Mouse (Mus musculus) forebrain, embryonic 11.5 days (tissue): Measurements from ENCODE around the gene Zbtb22. TPM values are rescaled to one million over a fixed set of nuclear protein-coding genes. Genes with fewer than 3 reads are reported as not detected.
A peak's percentile ranks its signal among the peaks of the same experiment; 100 is the strongest.

Experiments used
- ATAC-seq: fragments of 200-750 bp; cut with Nextera tagmentation; replicated peaks from 2 replicates; pipeline ENCODE4 v1.8.0; 2017; ENCODE audit warnings: moderate TSS enrichment; ENCODE audit not compliant: low FRiP score
- DNase-seq: peaks from one replicate; pipeline ENCODE4 v3.0.0-alpha.2; 2017; ENCODE audit warnings: low spot score
- H3K27ac ChIP-seq: fragments of 300-500 bp; sonication (generic); 2 replicates; pipeline ENCODE4 v1.5.1; 2014; ENCODE audit warnings: low read depth, low read length
- H3K27me3 ChIP-seq: fragments of 300-500 bp; sonication (generic); 2 replicates; pipeline ENCODE4 v1.6.1; 2014; ENCODE audit warnings: mild to moderate bottlenecking, low read length, mixed read lengths; ENCODE audit not compliant: control insufficient read depth, insufficient read depth
- H3K36me3 ChIP-seq: fragments of 300-500 bp; sonication (generic); 2 replicates; pipeline ENCODE4 v1.6.1; 2014; ENCODE audit warnings: mild to moderate bottlenecking, low read length, moderate library complexity, mixed read lengths; ENCODE audit not compliant: control insufficient read depth, insufficient read depth
- H3K4me1 ChIP-seq: fragments of 300-500 bp; sonication (generic); replicated peaks from 2 replicates; pipeline ENCODE4 v1.6.1; 2014; ENCODE audit warnings: low read length, mixed read lengths; ENCODE audit not compliant: control insufficient read depth, insufficient read depth
- H3K4me2 ChIP-seq: fragments of 300-500 bp; sonication (generic); 2 replicates; pipeline ENCODE4 v1.6.1; 2014; ENCODE audit warnings: low read depth, mild to moderate bottlenecking, low read length, moderate library complexity, mixed read lengths; ENCODE audit not compliant: severe bottlenecking
- H3K4me3 ChIP-seq: fragments of 300-500 bp; sonication (generic); 2 replicates; pipeline ENCODE4 v1.5.1; 2014; ENCODE audit warnings: low read depth, low read length
- H3K9ac ChIP-seq: fragments of 300-500 bp; sonication (generic); 2 replicates; pipeline ENCODE4 v1.6.1; 2014; ENCODE audit warnings: low read length
- H3K9me3 ChIP-seq: fragments of 300-500 bp; sonication (generic); 2 replicates; pipeline ENCODE4 v1.6.1; 2016; ENCODE audit warnings: low read length, mixed read lengths; ENCODE audit not compliant: control insufficient read depth
- WGBS: fragments of 180-500 bp; shearing (Covaris S2); extraction: QIAGEN DNeasy Blood & Tissue Kit; methylation state at CpG from one replicate; pipeline ENCODE4 v1.1.7; 2014; 5-methylcytosine and 5-hydroxymethylcytosine counted together
- polyA plus RNA-seq: library from polyadenylated mRNA; unstranded; fragments of >200 nt; fragmentation: Nextera tagmentation; extraction: Ambion mirVana; gene quantifications from 2 replicates; pipeline ENCODE4 v1.2.1, GENCODE M21; 2014

The Zbtb22 gene
- polyA plus RNA-seq, 1 experiment from 2014 or later, result 14.9 TPM

GRCm38 (mm10) chr17:33940981-33941380 lies 25.3 kb downstream of the Zbtb22 start:
- Histone ChIP-seq H3K4me1 (peaks cover 8% of the 10 kb centered on the region), H3K27ac (no peak overlapping the region), H3K4me3 (peak overlapping the region; percentile 85), H3K36me3 (peaks cover 6% of the 10 kb centered on the region; the same call in 1 of the 2 replicates), H3K9ac (peak overlapping the region; percentile 73), H3K27me3 (no peaks in the 10 kb centered on the region), H3K9me3 (no peaks in the 10 kb centered on the region), H3K4me2 (peak overlapping the region; percentile 92)
- no peak; the same call in 1 of the 2 replicates for ATAC-seq
- no peak for DNase-seq
- 3% methylated on average over 26 of the region's 26 CpGs for WGBS

GRCm38 (mm10) chr17:33941381-33941780 lies 25.7 kb downstream of the Zbtb22 start:
- no peaks in the 10 kb centered on the region for H3K27me3 ChIP-seq
- H3K27ac ChIP-seq, result no peak overlapping the region
- peak overlapping the region; percentile 73 for H3K9ac ChIP-seq
- H3K36me3 ChIP-seq, result peaks cover 6% of the 10 kb centered on the region; the same call in 1 of the 2 replicates
- 67% methylated on average over 19 of the region's 19 CpGs for WGBS
- H3K4me1 ChIP-seq, result peaks cover 8% of the 10 kb centered on the region
- DNase-seq (no peak), ATAC-seq (no peak)
- H3K4me2 ChIP-seq, result peak overlapping the region; percentile 92
- peak overlapping the region; percentile 85 for H3K4me3 ChIP-seq
- H3K9me3 ChIP-seq, result no peaks in the 10 kb centered on the region

GRCm38 (mm10) chr17:33943454-33943853 lies 27.8 kb downstream of the Zbtb22 start:
- WGBS, result 92% methylated on average over 15 of the region's 15 CpGs
- Histone ChIP-seq H3K27me3 (no peaks in the 10 kb centered on the region), H3K4me2 (no peak overlapping the region), H3K4me3 (no peak overlapping the region), H3K9ac (no peak overlapping the region), H3K9me3 (no peaks in the 10 kb centered on the region), H3K36me3 (peaks cover 6% of the 10 kb centered on the region; the same call in 1 of the 2 replicates), H3K4me1 (peaks cover 8% of the 10 kb centered on the region), H3K27ac (no peak overlapping the region)
- ATAC-seq, result no peak
- DNase-seq, result no peak

DNA sequence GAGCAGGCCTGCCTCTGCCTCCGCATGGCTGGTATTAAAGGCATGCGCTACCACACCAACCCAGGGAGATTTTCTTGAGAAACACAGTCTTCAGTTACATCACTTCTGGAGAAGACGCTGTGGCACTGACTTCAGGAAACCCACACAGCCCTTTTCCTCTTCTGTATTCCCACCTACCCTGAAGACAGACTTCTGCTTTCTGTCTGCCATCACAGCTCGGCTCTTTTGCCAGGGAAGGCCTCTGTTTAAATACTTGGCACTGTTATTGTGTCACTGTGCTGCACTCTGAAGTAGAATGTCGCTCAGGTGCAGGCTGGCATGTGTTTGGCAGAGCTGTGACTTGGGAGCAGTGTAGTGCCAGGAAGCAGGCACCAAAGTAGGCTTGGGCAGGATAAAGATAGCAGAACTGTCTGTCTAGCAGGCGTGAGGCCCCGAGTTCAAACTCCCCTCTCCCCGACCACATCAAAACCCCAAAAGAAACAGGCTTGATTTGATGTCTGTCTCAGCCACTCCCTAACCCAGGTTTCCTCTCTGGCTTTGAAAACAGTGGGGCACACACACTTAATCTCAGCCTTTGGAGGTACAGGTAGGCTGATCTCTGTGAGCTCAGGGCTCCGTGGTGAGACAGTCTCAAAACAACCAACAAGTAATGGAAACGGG lies 31.9 kb downstream of the Zbtb22 start:
- no peak for ATAC-seq
- DNase-seq, result no peak
- Histone ChIP-seq H3K9ac (no peak overlapping the region), H3K36me3 (peaks cover 9% of the 10 kb centered on the region; the same call in 1 of the 2 replicates), H3K4me3 (no peak overlapping the region), H3K4me1 (peaks cover 15% of the 10 kb centered on the region), H3K27ac (no peak overlapping the region), H3K27me3 (no peaks in the 10 kb centered on the region), H3K9me3 (no peaks in the 10 kb centered on the region), H3K4me2 (no peak overlapping the region)
- WGBS, result 92% methylated on average over 10 of the region's 10 CpGs

DNA sequence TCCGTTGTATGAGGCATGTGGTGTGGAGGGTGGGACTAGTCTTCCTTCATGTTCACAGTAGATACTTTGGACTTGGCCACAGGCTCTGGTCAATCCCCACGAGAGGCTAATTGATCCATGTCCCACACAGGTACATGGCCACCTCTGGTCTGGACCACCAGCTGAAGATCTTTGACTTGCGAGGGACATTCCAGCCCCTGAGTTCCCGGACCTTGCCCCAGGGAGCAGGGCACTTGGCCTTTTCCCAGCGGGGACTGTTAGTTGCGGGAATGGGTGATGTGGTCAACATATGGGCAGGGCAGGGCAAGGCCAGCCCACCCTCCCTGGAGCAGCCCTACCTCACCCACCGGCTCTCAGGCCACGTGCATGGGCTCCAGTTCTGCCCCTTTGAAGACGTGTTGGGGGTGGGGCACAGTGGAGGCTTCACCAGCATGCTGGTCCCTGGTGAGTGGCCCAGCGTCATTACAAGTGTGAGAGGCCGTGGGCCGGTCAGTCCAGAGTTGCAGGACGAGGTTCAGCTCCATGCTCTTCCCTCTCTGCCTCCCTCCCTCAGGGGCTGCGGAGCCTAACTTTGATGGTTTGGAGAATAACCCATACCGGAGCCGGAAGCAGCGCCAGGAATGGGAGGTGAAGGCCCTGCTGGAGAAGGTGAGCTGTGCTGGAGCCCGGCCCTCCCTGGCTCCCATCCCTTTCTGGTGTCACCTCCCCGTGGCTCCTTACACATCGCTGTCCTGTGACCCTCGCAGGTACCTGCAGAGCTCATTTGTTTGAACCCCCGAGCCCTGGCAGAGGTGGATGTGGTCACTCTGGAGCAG lies 32.6 kb downstream of the Zbtb22 start:
- H3K4me1 ChIP-seq, result peaks cover 22% of the 10 kb centered on the region
- 93% methylated on average over 22 of the region's 22 CpGs for WGBS
- no peaks in the 10 kb centered on the region for H3K27me3 ChIP-seq
- H3K36me3 ChIP-seq, result peaks cover 9% of the 10 kb centered on the region
- H3K9me3 ChIP-seq, result no peaks in the 10 kb centered on the region
- ATAC-seq, result no peak
- H3K4me2 ChIP-seq, result no peak overlapping the region
- H3K27ac ChIP-seq, result no peak overlapping the region
- H3K4me3 ChIP-seq, result no peak overlapping the region
- no peak overlapping the region for H3K9ac ChIP-seq
- no peak for DNase-seq

GRCm38 (mm10) chr17:33948905-33949537 lies 33.3 kb downstream of the Zbtb22 start:
- H3K4me1 ChIP-seq, result peaks cover 26% of the 10 kb centered on the region
- no peak overlapping the region for H3K9ac ChIP-seq
- H3K4me3 ChIP-seq, result no peak overlapping the region
- WGBS, result 91% methylated on average over 19 of the region's 19 CpGs
- no peak overlapping the region for H3K27ac ChIP-seq
- H3K4me2 ChIP-seq, result no peak overlapping the region
- H3K27me3 ChIP-seq, result no peaks in the 10 kb centered on the region
- no peak for DNase-seq
- ATAC-seq, result no peak
- H3K9me3 ChIP-seq, result no peaks in the 10 kb centered on the region
- peaks cover 13% of the 10 kb centered on the region for H3K36me3 ChIP-seq

- peak overlapping the region; percentile 21; the same call in 1 of the 2 replicates for H3K4me2 ChIP-seq
- no peak overlapping the region for H3K27ac ChIP-seq
- peaks cover 12% of the 10 kb centered on the region for H3K36me3 ChIP-seq
- no peaks in the 10 kb centered on the region for H3K27me3 ChIP-seq
- H3K9me3 ChIP-seq, result no peaks in the 10 kb centered on the region
- no peak overlapping the region for H3K4me3 ChIP-seq
- H3K4me1 ChIP-seq, result peaks cover 34% of the 10 kb centered on the region
- ATAC-seq (no peak), DNase-seq (no peak)
- 75% methylated on average over 10 of the region's 10 CpGs for WGBS
- H3K9ac ChIP-seq, result no peak overlapping the region
Observed at GRCm38 (mm10) chr17:33950131-33950625, 34.5 kb downstream of the Zbtb22 start.
